Mouse (Mus musculus) kidney, adult 18-20 months (tissue): ENCODE data around the gene Zfp961.
"Not testable (repeated sequence)": the region's sequence is repeated elsewhere in the genome, so short reads cannot be mapped to it uniquely, and the experiment has no call there.

Source experiments
- DNase-seq: peaks from one replicate; pipeline ENCODE4 v3.0.0; 2021

Zfp961 gene

GRCm38 (mm10) chr8:71964051-71964450, 13.2 kb downstream of the Zfp961 start:
- no peak for DNase-seq

- DNase-seq = no peak
Observed at GRCm38 (mm10) chr8:71965166-71965565, 14.3 kb downstream of the Zfp961 start.

GRCm38 (mm10) chr8:71966411-71966810, 15.6 kb downstream of the Zfp961 start:
- DNase-seq = no peak

- DNase-seq = no peak
Observed at GRCm38 (mm10) chr8:71967261-71967660, 16.4 kb downstream of the Zfp961 start.

GRCm38 (mm10) chr8:71968100-71968499, 17.3 kb downstream of the Zfp961 start:
- DNase-seq = no peak

GRCm38 (mm10) chr8:71968636-71969035, 17.8 kb downstream of the Zfp961 start:
- DNase-seq = no peak

GRCm38 (mm10) chr8:71971945-71972344, 21.1 kb downstream of the Zfp961 start:
- no peak for DNase-seq

- DNase-seq = no peak
Observed at GRCm38 (mm10) chr8:71974211-71974610, 23.4 kb downstream of the Zfp961 start.

GRCm38 (mm10) chr8:71981032-71981431, 30.2 kb downstream of the Zfp961 start:
- no peak for DNase-seq

GRCm38 (mm10) chr8:71981456-71981855, 30.6 kb downstream of the Zfp961 start:
- no peak for DNase-seq

GRCm38 (mm10) chr8:71984601-71985000, 33.8 kb downstream of the Zfp961 start:
- no peak for DNase-seq

- peak; percentile 41 for DNase-seq
Observed at GRCm38 (mm10) chr8:71988110-71988866, 37.5 kb downstream of the Zfp961 start.

- DNase-seq = no peak
Observed at GRCm38 (mm10) chr8:71988867-71989599, 38.2 kb downstream of the Zfp961 start.

GRCm38 (mm10) chr8:71999434-71999833, 48.6 kb downstream of the Zfp961 start:
- DNase-seq = no peak

- no peak for DNase-seq
Observed at GRCm38 (mm10) chr8:72000223-72000622, 49.4 kb downstream of the Zfp961 start.

GRCm38 (mm10) chr8:72002942-72003341, 52.1 kb downstream of the Zfp961 start:
- DNase-seq = no peak

- no peak for DNase-seq
Observed at GRCm38 (mm10) chr8:72005912-72006311, 55.1 kb downstream of the Zfp961 start.

GRCm38 (mm10) chr8:72006763-72007162, 55.9 kb downstream of the Zfp961 start:
- no peak for DNase-seq

GRCm38 (mm10) chr8:72008134-72008641, 57.4 kb downstream of the Zfp961 start:
- no peak for DNase-seq

- DNase-seq = no peak
Observed at GRCm38 (mm10) chr8:72009473-72009872, 58.6 kb downstream of the Zfp961 start, which contains the start of gene Cyp4f18. Cyp4f18 (minus strand) TSS chr8:72009626.

- not testable (repeated sequence) for DNase-seq
Observed at GRCm38 (mm10) chr8:72013506-72014228, 62.8 kb downstream of the Zfp961 start.

GRCm38 (mm10) chr8:72017339-72017738, 66.5 kb downstream of the Zfp961 start:
- DNase-seq = not testable (repeated sequence)

GRCm38 (mm10) chr8:72018141-72018540, 67.3 kb downstream of the Zfp961 start:
- no peak for DNase-seq
